Mouse (Mus musculus) brain, embryonic 14.5 days (tissue): ENCODE measurements around the gene Ptgs2. TPM values are rescaled to one million over a fixed set of nuclear protein-coding genes. Genes with fewer than 3 reads are reported as not detected.

Experiments
- DNase-seq: peaks from one replicate; pipeline ENCODE4 v3.0.0-alpha.2; 2011; ENCODE audit warnings: low read depth
- CTCF ChIP-seq: fragments of 200-500 bp; IDR thresholded peaks from 2 replicates; pipeline ENCODE4 v1.5.1; 2012; ENCODE audit warnings: inconsistent platforms, mild to moderate bottlenecking, moderate library complexity, borderline replicate concordance; ENCODE audit not compliant: insufficient read depth, insufficient read length; ENCODE audit errors: extremely low read depth
- POLR2A ChIP-seq: fragments of 200-500 bp; IDR thresholded peaks from 2 replicates; pipeline ENCODE4 v1.6.1; 2012; ENCODE audit warnings: mild to moderate bottlenecking, inconsistent platforms, borderline replicate concordance; ENCODE audit not compliant: poor library complexity, insufficient read depth, insufficient read length, severe bottlenecking; ENCODE audit errors: extremely low read depth
- polyA plus RNA-seq: library from polyadenylated mRNA; depleted of rRNA; stranded (reverse); fragments of >200 nt; gene quantifications from 2 replicates; pipeline ENCODE4 v1.2.3, GENCODE M21; 2012; rRNA removed

Ptgs2 gene
- polyA plus RNA-seq, 1 experiment = 0.15 TPM

- no peak for DNase-seq
- no peak for TF ChIP-seq CTCF
- TF ChIP-seq POLR2A = no peak
These were observed 9.8 kb downstream of the Ptgs2 start for GRCm38 (mm10) chr1:150109591-150109990.

- no peak for TF ChIP-seq POLR2A
- DNase-seq = peak; percentile 50
These were observed 15.5 kb downstream of the Ptgs2 start for GRCm38 (mm10) chr1:150115352-150115751.

GRCm38 (mm10) chr1:150118352-150118751, 18.5 kb downstream of the Ptgs2 start:
- no peak for DNase-seq
- TF ChIP-seq POLR2A = no peak

GRCm38 (mm10) chr1:150125568-150125967, 25.7 kb downstream of the Ptgs2 start:
- no peak for TF ChIP-seq POLR2A
- no peak for TF ChIP-seq CTCF
- DNase-seq = no peak

GRCm38 (mm10) chr1:150130070-150130469, 30.2 kb downstream of the Ptgs2 start:
- TF ChIP-seq CTCF (no peak), POLR2A (no peak)
- DNase-seq = no peak

- TF ChIP-seq POLR2A (no peak), CTCF (no peak)
- peak; percentile 3 for DNase-seq
These were observed 30.9 kb downstream of the Ptgs2 start for GRCm38 (mm10) chr1:150130586-150131275.

- no peak for DNase-seq
- TF ChIP-seq POLR2A (no peak), CTCF (no peak)
These were observed 35.5 kb downstream of the Ptgs2 start for GRCm38 (mm10) chr1:150135350-150135749.

- TF ChIP-seq CTCF (no peak), POLR2A (no peak)
- no peak for DNase-seq
These were observed 39.9 kb downstream of the Ptgs2 start for GRCm38 (mm10) chr1:150139730-150140129.

- no peak for DNase-seq
- TF ChIP-seq CTCF (no peak), POLR2A (no peak)
These were observed 42.1 kb downstream of the Ptgs2 start for GRCm38 (mm10) chr1:150141939-150142338.

GRCm38 (mm10) chr1:150143578-150143977, 43.7 kb downstream of the Ptgs2 start:
- TF ChIP-seq POLR2A (no peak), CTCF (no peak)
- no peak for DNase-seq

- no peak for DNase-seq
- TF ChIP-seq POLR2A (no peak), CTCF (no peak)
These were observed 45.2 kb downstream of the Ptgs2 start for GRCm38 (mm10) chr1:150145049-150145448.

GRCm38 (mm10) chr1:150147272-150147671, 47.4 kb downstream of the Ptgs2 start:
- TF ChIP-seq CTCF (no peak), POLR2A (no peak)
- no peak for DNase-seq

GRCm38 (mm10) chr1:150151411-150151810, 51.6 kb downstream of the Ptgs2 start:
- DNase-seq = no peak
- TF ChIP-seq CTCF (no peak), POLR2A (no peak)

Other genes starting within 250 kb of the Ptgs2 start
- gene Pla2g4a, start 138.7 kb upstream of the Ptgs2 start, polyA plus RNA-seq = 1.0 and 1.4 TPM in 2 replicates
- gene Pdc, start 219.4 kb downstream of the Ptgs2 start, polyA plus RNA-seq = not detected in 2 replicates